Mouse (Mus musculus) granulocyte monocyte progenitor cell, adult 5-6 weeks (primary cell): ENCODE results near the gene Scp2d1. TPM values are rescaled to one million over a fixed set of nuclear protein-coding genes. Genes with fewer than 3 reads are reported as not detected.
"Not testable (repeated sequence)": the region's sequence is repeated elsewhere in the genome, so short reads cannot be mapped to it uniquely, and the experiment has no call there.

Experiments used
- ATAC-seq: replicated peaks from 2 replicates; pipeline ENCODE4 v1.8.0; 2016; ENCODE audit warnings: mild to moderate bottlenecking, moderate TSS enrichment, inconsistent platforms; ENCODE audit not compliant: poor library complexity, severe bottlenecking
- total RNA-seq, 2 experiments: library from RNA; stranded (forward) in 1 of 2; stranded (reverse) in 1 of 2; fragments of 200-712, 200-1000 nt in 1 of 2; fragments of >200 nt in 1 of 2; fragmentation: Nextera tagmentation in 1 of 2; gene quantifications; 2 replicates each; pipeline ENCODE4 v1.2.3; 2014 to 2017

Gene Scp2d1
- total RNA-seq (2014; fragmentation: Nextera tagmentation) (not detected in 2 replicates), total RNA-seq (2017) (not detected in 2 replicates)

GRCm38 (mm10) chr2:144823356-144823755, at the start of gene Scp2d1:
TSS of gene Scp2d1 (plus strand) at chr2:144823656.
- ATAC-seq: not testable (repeated sequence)

- no peak for ATAC-seq
These were observed 48.8 kb upstream of the Scp2d1 start for GRCm38 (mm10) chr2:144774636-144775160.

- ATAC-seq: no peak
These were observed 47.8 kb upstream of the Scp2d1 start for GRCm38 (mm10) chr2:144775626-144776025.

- peak; percentile 78 for ATAC-seq
These were observed 44.2 kb upstream of the Scp2d1 start for GRCm38 (mm10) chr2:144779263-144779662.

GRCm38 (mm10) chr2:144780731-144781130, 42.7 kb upstream of the Scp2d1 start:
- no peak for ATAC-seq

GRCm38 (mm10) chr2:144781871-144782270, 41.6 kb upstream of the Scp2d1 start:
- no peak for ATAC-seq

- ATAC-seq: no peak
These were observed 41.0 kb upstream of the Scp2d1 start for GRCm38 (mm10) chr2:144782481-144782880.

GRCm38 (mm10) chr2:144783190-144783589, 40.3 kb upstream of the Scp2d1 start:
- ATAC-seq: no peak

GRCm38 (mm10) chr2:144783831-144784230, 39.6 kb upstream of the Scp2d1 start:
- ATAC-seq: no peak

GRCm38 (mm10) chr2:144791671-144792294, 31.7 kb upstream of the Scp2d1 start:
- no peak for ATAC-seq

- no peak for ATAC-seq
These were observed 25.9 kb upstream of the Scp2d1 start for GRCm38 (mm10) chr2:144797515-144797914.

- no peak for ATAC-seq
These were observed 15.4 kb upstream of the Scp2d1 start for GRCm38 (mm10) chr2:144807766-144808754.

GRCm38 (mm10) chr2:144828457-144828985, 5.1 kb downstream of the Scp2d1 start:
- ATAC-seq: no peak

GRCm38 (mm10) chr2:144836667-144837311, 13.3 kb downstream of the Scp2d1 start:
- ATAC-seq: no peak

- no peak for ATAC-seq
These were observed 13.8 kb downstream of the Scp2d1 start for GRCm38 (mm10) chr2:144837312-144837679.

GRCm38 (mm10) chr2:144868827-144869226, 45.4 kb downstream of the Scp2d1 start:
- 0 out of 2 replicates have a peak, but pooled peaks have one; percentile 48 for ATAC-seq
